Mouse (Mus musculus): ENCODE measurements at regions not wholly inside any gene's neighbourhood (a gene's known extent, or its start where the extent isn't known, plus 50 kb on each side); places are given as distances from the start of the nearest gene placed in this dataset.

DNA sequence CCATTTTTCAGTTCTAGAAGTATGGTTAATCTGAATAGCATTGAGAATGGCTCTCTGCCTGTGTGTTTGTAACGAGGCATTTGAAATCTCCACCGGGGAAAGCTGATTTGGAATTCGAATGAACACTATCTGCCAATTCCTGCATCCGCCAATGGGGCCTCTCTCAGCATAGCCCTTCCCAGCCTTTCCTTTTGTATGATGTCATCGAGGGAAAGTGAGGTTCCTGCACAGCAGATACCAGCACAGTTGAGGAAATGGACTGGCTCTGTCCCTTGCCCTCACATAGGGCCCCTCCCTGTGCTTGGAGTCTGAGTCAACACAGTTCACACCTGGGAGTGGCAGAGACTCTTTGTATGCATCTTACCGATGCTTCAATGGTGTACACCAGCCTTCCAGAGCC, 253.0 kb downstream of the Bcor start:
- DNase-seq (ENCODE audit: low read depth) = no peak

DNA sequence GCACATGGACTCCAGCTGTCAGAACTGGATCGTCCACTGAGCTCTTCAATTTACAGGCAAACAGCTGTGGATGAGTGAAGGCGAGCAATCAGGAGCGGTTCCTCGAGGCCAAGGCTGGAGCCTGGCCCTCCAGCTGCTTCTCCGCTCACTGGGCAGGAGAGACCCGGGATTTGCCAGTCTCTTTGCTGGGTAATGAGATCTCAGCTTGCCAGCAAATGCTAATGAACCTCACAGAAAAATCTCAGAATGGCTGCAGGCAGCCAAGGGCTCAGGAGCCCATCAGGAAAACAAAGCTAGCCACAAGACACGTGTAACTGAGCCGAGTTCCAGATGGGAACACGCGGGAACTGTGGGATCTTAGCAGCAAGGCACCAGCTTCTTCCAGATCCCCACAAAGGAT, 244.2 kb downstream of the Bcor start:
- no peak for DNase-seq (ENCODE audit: low read depth)

DNA sequence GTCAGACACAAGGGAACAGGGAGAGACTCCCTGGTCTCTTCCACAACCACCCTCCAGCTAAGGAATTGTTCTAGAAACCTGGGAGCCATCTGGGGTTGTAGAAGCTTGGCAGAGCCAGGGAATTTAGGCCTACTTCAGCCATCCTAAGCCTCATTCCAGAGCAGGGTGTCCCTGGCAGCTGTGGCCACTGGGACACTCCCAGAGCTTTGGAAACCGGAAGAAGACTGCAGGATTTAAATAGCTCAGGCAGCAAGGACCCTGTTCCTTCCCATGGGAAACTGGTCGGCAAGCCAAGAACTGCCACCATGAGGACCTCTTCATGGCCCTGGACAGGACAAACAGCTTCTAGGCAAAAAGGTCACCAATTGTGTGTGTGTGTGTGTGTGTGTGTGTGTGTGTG, 239.9 kb downstream of the Bcor start:
- no peak for DNase-seq (ENCODE audit: low read depth)

DNA sequence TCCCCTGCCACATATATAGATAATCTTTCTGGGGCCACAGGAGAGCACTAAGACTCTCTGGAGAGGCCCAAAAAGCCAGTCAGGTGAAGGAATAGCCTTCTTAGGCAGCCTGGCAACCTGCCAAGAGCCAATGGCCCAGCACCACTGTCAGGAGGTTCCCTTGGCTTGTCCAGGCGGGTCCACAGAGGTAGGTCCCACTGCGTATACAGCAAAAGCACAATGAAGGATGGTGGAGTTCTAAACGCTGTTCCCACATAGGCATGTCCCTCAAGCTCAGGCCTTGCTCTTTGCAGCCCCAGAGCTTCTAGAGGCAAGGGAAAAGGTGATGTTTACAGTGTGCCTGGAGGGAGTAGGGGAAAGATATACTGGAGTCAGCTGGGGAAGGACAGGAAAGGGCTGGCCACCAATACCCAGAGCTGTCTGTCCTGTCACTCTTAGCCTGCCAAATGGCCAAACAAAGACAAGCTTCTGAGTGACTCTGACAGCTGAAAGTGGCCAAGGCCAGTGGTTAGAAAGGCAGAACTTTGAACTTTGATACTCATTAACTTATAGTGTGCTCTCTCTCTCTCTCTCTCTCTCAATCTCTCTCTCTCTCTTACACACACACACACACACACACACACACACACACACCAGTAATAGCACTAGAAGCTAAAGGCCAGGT, 235.4 kb downstream of the Bcor start:
- no peak for DNase-seq (ENCODE audit: low read depth)

DNA sequence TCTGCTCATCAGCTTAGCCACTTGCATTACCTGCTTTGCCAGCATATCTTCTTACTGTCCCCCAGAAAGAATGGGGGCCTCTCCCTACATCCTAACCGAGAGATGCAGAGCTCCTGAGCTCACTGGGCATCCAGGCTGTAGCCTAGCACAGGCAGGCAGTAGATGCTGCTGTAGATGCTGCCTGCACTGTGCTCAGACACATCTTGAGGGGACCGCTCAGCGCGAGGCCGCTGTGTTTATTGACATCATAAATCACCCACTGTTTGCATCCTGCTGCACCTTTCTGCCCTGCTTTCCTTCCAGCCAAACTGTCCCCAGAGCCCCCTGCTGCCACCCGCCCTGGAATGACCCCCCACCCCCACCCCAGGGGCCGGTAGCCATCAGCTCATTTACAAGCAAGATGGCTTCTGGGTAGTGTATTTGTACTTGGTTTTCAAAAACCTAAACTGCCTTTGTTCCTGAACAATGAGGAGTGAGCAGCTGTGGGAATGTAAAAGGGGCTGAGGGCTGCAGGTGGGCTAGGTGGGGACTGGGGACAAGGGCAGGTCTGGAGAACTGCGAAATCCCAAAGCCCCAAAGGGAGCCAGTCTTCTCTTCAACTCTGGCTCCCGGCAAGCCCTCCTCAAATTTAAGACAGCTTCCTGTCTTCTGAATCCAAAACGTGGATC, 233.2 kb downstream of the Bcor start:
- no peak for DNase-seq (ENCODE audit: low read depth)

DNA sequence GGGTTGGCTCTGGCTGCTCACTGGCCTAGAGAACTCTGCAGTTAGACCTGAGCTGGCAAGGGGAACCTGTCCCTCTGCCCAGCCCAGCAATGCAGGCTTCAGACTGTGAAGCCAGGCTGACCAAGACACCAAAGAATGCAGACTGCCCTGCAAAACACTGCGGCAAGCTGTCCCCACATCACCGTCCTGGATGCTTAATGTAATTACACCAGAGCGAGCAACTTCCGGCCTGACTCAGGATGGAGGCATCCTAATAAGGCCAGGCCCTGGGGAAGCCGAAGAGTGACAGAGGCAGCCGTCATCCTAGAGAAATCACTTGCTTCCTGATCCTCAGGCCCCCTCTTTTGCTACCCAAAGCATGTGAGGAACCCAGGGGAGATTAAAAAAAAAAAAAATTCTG, 230.7 kb downstream of the Bcor start:
- DNase-seq (ENCODE audit: low read depth) = no peak

DNA sequence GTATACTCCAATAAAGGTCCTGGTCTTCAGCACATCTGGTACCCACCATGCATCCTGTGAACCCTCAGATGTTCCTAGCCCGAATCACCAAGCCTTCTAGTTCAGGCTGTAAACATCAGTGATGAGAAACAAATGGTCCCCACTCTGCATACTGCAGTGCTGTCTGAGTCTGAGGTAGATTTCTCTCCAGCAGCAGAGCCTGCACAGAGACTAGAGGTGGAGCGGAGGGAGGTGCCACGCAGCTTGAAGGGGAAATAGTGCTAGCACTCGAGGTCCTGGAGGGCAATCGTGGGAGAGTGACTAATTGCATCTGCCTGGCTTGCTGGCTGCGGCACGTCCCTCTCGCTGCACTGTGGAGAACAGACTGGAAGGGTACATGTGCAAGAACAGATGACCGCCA, 228.7 kb downstream of the Bcor start:
- DNase-seq (ENCODE audit: low read depth) = no peak

DNA sequence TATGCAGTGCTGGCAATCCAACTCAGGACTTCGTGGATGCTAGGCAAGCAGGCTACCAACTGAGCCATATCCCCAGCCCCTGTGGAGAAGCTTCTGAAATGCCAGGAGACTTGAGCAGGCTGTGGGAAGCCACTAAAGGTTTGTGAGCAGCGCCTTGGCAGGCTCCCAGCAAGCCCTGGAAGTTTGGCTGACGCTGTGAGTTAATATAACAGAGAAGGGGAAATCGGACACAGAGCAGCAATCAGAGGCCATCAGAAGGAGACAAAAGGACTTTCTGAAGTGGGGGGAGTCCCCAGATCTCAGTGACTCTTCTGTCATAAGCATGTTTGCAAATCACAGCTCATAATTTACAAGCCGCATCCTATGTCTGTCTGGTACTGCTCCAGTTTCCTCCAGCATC, 224.8 kb downstream of the Bcor start:
- no peak for DNase-seq (ENCODE audit: low read depth)

DNA sequence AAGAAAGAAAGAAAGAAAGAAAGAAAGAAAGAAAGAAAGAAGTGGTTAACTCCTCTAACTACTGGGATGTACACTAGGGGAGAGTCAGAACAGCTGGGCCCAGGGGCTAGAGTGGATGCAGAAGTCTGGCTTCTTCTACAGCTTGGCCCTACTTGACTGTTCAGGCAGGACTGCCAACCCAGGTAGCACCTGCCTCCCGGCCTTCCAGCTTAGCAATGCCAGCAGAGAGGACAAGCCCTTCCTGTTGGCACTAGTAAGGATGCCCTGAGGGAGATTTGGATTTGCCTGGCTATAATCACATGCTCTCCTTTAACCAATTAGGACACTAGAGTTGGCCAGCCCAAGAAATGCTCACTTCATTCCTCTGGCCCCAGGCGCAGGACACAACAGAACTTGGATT, 219.9 kb downstream of the Bcor start:
- no peak for DNase-seq (ENCODE audit: low read depth)

DNA sequence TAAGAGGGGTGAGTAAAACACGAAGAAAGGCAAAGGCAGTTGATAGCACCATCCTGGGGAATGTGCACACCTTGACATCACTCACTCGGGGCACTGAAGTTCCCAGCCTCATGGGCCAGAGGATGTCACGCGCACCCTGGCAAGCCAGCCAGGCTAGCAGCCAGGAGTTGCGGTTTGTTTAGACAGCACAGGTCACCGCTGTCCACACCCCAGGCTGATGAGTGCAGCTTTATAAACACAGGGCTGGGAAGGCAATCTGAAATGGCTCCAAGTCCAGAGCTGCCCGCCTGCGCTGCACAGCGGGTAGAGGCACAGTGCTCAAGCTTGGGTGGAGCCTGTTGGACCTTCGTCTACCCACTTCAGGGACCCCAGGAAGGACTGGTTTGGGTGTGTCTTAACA, 216.8 kb downstream of the Bcor start:
- no peak for DNase-seq (ENCODE audit: low read depth)

DNA sequence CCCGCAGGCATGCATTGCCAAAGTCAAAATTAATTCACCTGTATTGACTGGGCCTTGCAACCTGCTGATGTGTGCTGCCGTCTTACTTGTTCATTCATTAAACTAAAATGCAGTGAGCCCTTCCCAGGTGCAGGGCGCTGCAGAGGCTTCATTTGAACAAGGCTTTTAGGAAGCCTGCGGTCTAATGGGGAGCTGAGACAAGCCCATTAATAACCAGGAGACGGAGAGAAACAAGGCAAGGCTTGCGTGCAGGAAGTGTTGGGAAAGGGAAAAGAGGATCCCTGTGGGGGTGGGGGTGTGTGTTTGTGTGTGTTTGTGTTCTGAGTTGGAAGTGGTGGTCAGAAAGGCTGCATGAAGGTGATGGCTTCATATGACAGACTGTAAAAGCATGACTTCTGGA, 215.6 kb downstream of the Bcor start:
- no peak for DNase-seq (ENCODE audit: low read depth)

DNA sequence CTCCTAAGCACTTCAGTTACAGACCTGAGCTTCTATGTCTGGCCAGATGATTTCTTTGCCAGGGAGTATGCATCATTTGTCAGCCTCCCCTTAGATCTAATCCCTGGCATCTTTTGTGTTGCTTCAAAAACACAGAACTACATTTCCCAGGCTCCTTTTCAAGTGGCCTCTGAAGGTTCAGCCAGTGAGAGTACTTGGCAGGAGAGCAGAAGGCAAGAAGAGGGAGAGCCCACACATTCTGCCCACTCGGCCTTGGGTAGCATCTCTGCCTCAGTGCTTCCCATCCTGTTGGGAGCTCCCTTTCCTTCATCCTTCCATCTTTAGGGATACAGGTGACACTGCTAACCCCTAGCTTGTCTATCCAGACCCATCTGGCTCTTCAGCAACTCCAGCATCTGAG, 214.9 kb downstream of the Bcor start:
- DNase-seq (ENCODE audit: low read depth) = no peak

DNA sequence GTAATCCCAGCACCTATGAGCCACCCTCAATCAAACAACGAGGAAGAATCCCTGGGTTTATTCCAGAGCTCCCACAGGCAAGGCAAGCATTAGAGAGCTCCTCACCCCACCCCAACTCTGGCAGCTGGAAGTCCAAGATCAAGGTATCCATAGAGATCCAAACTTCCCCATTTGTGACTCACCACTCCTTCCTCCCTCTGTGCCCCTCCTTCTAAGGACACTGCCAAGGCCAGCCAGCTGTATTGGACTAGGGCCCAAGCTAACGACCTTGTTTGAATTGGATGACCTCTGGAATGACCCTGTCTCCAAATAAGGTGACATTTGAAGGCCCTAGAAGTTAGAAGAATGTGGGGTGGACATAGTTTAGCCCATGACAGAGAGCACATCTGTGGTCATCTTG, 208.0 kb downstream of the Bcor start:
- no peak for DNase-seq (ENCODE audit: low read depth)

DNA sequence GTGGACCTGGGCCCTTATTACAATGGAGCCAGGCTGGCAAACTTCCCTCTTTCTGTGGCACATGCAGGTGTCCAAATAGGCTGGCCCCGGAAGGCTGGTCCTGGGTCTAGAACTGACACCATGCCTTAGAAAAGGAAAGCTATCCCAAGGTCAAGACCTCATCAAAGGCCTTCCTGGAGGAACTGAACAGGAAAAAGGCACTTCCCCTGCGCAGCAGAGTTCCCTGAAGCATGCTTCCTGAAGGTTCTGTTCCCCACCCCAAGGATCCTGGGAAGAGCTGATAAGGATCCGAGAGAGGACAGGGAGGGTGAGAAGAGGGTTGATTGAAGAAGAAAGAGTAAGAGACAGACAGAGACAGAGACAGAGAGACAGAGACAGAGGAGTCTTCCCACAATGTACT, 204.0 kb downstream of the Bcor start:
- no peak for DNase-seq (ENCODE audit: low read depth)

DNA sequence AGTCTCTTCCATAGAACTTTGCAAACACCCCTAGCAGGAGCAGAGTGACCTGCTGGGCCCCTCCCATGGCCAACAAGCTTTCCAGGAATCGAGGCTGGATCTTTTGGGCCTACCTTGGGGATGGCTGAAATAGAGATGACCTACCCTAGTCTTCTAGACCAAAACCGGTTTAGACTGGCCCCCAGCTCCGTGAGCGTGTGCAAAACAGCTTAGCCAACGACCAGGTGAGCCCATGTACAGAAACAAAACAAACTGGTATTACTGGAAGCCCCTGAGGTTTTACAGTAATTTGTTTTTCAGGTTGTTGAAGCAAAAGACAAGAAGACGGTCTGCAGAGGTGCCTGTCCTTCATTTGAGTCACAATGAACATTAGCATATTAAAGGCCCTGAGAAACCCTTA, 203.1 kb downstream of the Bcor start:
- no peak for DNase-seq (ENCODE audit: low read depth)

DNA sequence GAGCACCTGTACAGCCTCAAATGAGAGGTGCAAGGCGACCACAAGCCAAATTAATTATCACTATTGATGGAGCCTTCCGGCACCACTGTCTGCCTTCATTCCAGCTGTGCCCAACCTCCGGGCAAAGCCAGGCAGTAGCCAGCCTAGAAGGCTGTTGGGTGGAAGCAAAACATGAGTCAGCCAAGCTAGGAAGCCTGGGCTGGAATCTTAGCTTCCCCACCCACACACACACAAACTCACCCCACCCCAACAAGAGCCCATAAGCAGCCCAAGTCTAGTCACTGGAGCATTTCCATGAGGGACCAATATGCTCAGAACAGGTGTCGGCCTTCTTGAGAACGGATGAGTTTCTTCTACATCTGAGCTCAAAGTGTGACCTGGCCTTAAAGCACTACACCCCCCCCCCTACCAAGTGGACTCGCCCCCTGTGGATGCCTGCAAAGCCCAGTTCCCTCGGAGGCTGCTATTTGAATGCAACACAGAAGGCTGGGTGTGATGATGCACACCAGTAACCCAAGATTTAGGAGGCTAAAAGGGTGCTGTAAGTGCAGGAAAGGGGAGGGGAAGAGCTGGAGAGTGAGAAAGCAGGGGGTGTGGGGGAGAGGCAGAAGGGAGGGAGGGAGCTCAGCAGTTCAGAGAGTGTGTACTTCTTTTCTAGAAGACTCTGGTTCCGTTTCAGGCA, 200.1 kb downstream of the Bcor start:
- DNase-seq (ENCODE audit: low read depth) = no peak

DNA sequence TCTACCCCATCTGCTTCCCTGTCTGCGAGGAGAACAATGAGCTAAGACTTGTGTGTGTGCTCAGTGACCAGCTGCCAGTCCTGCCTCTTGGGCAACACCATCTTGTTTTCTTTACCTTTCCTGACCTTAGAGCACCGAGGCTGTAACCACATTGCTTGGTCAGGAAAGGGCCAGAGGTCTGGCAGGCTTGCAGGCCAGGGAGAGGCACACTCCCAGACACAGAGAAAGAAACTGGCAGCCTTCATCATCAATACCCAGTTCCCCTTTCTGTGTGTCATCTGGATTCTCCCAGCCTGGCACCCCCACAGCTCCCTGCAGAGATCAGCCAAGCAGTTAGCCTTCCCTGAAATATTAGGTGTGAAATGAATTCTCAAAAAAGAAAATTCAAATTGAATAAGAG, 198.8 kb downstream of the Bcor start:
- no peak for DNase-seq (ENCODE audit: low read depth)

DNA sequence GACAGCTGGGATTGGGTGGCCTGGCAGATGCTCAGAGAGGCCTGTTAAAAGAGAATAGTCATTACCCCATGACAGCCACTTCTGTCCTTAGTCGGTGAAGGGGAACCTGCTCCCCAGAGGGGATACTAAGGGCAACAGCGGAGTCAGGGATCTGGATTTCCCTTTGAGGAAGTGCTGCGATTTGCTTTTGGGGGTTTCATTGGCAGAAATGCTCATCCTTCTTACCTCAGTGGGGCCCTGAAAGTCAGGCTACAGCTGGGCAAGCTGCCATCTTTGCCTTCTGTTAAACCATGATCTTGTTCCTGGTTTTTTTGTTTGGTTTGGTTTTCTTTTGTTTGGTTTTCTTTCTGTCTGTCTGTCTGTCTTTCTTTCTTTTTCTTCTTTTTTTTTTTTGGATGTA, 195.7 kb downstream of the Bcor start:
- no peak for DNase-seq (ENCODE audit: low read depth)

DNA sequence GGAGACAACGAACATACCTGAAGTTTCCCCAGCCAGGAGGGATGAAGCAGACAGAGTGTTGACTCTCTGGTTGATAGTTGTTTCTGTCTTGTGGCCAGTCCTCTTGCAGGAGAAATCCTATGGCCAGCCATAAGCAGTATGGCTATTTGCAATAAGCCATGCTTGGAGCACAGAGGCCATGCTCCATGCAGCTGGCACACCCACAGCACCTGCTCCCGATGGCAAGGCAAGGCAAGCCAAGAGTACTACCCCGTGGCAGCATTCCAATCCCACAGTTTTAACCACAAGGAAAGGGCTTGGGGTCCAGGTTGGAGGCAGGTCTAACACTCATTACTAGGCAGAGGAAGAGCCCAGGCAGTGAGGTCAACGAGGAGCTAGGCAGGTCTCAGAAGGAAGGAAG, 181.5 kb downstream of the Bcor start:
- no peak for DNase-seq (ENCODE audit: low read depth)

DNA sequence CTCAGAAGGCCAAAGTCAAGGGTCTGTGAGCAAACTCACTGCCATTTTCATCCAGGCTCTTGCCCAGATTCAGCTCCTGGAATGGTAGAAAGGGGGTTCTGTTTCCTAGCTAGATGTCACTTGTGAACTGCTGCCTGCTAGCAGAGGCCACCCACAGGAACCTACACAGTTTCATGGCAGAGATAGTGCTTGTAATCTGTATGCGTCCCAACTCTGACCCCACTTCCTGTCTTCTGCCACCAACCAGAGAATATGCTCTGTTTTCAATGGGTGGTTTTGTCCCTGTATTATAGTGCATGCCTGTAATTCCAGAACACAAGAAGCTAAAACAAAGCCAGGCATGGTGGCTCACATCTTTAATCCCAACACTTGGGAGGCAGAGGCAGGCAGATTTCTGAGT, 176.9 kb downstream of the Bcor start:
- no peak for DNase-seq (ENCODE audit: low read depth)

All from induced T-regulatory cell, adult 2 months (primary cell).